Mouse (Mus musculus) CH12.LX (cell line): Measurements from ENCODE around the gene Galnt16. TPM values are rescaled to one million over a fixed set of nuclear protein-coding genes. Genes with fewer than 3 reads are reported as not detected.

Experiments used
- DNase-seq: peaks from one replicate; pipeline ENCODE4 v3.0.0-alpha.2; 2013; ENCODE audit errors: extremely low read depth
- H3K27ac ChIP-seq: 2 replicates; pipeline ENCODE4 v1.5.1; 2012; ENCODE audit warnings: low read depth, mild to moderate bottlenecking, control low read depth, moderate library complexity; ENCODE audit not compliant: insufficient read depth
- H3K27me3 ChIP-seq: replicated peaks from 2 replicates; pipeline ENCODE3; 2012; ENCODE audit warnings: inconsistent platforms
- H3K36me3 ChIP-seq, 2 experiments: replicated peaks in 1 of 2; 2 replicates each; pipeline versions ENCODE3 to v1.6.1; 2012; ENCODE audit warnings: inconsistent platforms in 1 of 2, low read length in 1 of 2, mild to moderate bottlenecking in 1 of 2, mixed read lengths in 1 of 2, moderate library complexity in 1 of 2; ENCODE audit not compliant: control insufficient read depth in 1 of 2, insufficient read depth in 1 of 2
- H3K4me1 ChIP-seq, 2 experiments: 2 replicates each; pipeline ENCODE4 v1.6.1; 2012; ENCODE audit warnings: inconsistent platforms in 1 of 2, moderate library complexity in 1 of 2; ENCODE audit not compliant: insufficient read depth in 2 of 2, control insufficient read depth in 1 of 2
- H3K4me2 ChIP-seq: 2 replicates; pipeline ENCODE4 v1.6.1; 2012; ENCODE audit warnings: low read depth, mild to moderate bottlenecking, control low read depth; ENCODE audit not compliant: poor library complexity, insufficient read depth, severe bottlenecking
- H3K4me3 ChIP-seq, 3 experiments: fragments of 150-350 bp in 1 of 3; sonication (generic) in 1 of 3; replicated peaks in 1 of 3; 2 replicates each; pipeline versions ENCODE3 to v1.5.1; 2011 to 2012; ENCODE audit warnings: low read depth in 2 of 3, low read length in 2 of 3, mild to moderate bottlenecking in 2 of 3, moderate library complexity in 2 of 3, control low read depth in 1 of 3, improper control_type of control experiment in 1 of 3, inconsistent platforms in 1 of 3, mixed read lengths in 1 of 3; ENCODE audit not compliant: poor library complexity in 1 of 3
- H3K79me2 ChIP-seq: replicated peaks from 2 replicates; pipeline ENCODE4 v1.6.1; 2012; ENCODE audit warnings: mild to moderate bottlenecking, moderate library complexity; ENCODE audit not compliant: control insufficient read depth, poor library complexity, insufficient read depth, severe bottlenecking; ENCODE audit errors: extremely low read depth
- H3K9ac ChIP-seq: 2 replicates; pipeline ENCODE4 v1.6.1; 2012; ENCODE audit warnings: low read depth, mild to moderate bottlenecking, control low read depth, moderate library complexity; ENCODE audit not compliant: insufficient read depth
- H3K9me3 ChIP-seq: replicated peaks from 2 replicates; pipeline ENCODE3; 2012; ENCODE audit warnings: low read length, inconsistent platforms, mixed read lengths
- BHLHE40 ChIP-seq: IDR thresholded peaks from 2 replicates; pipeline ENCODE4 v1.6.1; 2011; ENCODE audit warnings: mild to moderate bottlenecking, low read depth, low read length, improper control_type of control experiment
- CHD1 ChIP-seq: IDR thresholded peaks from 2 replicates; pipeline ENCODE4 v1.6.1; 2012; ENCODE audit warnings: low read depth, low read length, improper control_type of control experiment, inconsistent platforms
- CHD2 ChIP-seq: IDR thresholded peaks from 2 replicates; pipeline ENCODE4 v1.6.1; 2011; ENCODE audit warnings: low read length, improper control_type of control experiment
- E2F4 ChIP-seq: IDR thresholded peaks from 2 replicates; pipeline ENCODE4 v1.6.1; 2011; ENCODE audit warnings: low read depth, low read length, improper control_type of control experiment; ENCODE audit not compliant: insufficient replicate concordance
- ELF1 ChIP-seq: IDR thresholded peaks from 2 replicates; pipeline ENCODE4 v1.6.1; 2014; ENCODE audit warnings: low read depth, mild to moderate bottlenecking, inconsistent platforms, low read length, improper control_type of control experiment
- ETS1 ChIP-seq: conservative IDR thresholded peaks from 2 replicates; pipeline ENCODE4 v1.6.1; 2012; ENCODE audit warnings: low read depth, mild to moderate bottlenecking, inconsistent platforms, low read length, improper control_type of control experiment, moderate library complexity
- GABPA ChIP-seq: IDR thresholded peaks from 2 replicates; pipeline ENCODE4 v1.6.1; 2012; ENCODE audit warnings: low read depth, low read length, improper control_type of control experiment, inconsistent platforms; ENCODE audit not compliant: insufficient replicate concordance
- JUN ChIP-seq: IDR thresholded peaks from 2 replicates; pipeline ENCODE4 v1.6.1; 2011; ENCODE audit warnings: low read depth, mild to moderate bottlenecking, low read length, improper control_type of control experiment, moderate library complexity; ENCODE audit not compliant: insufficient read depth
- KAT2A ChIP-seq: IDR thresholded peaks from 2 replicates; pipeline ENCODE4 v1.6.1; 2012; ENCODE audit warnings: low read length, improper control_type of control experiment, inconsistent platforms; ENCODE audit not compliant: insufficient replicate concordance
- MAX ChIP-seq: IDR thresholded peaks from 2 replicates; pipeline ENCODE4 v1.6.1; 2011; ENCODE audit warnings: low read length, improper control_type of control experiment
- MAZ ChIP-seq: IDR thresholded peaks from 2 replicates; pipeline ENCODE4 v1.6.1; 2012; ENCODE audit warnings: low read depth, mild to moderate bottlenecking, inconsistent platforms, low read length, improper control_type of control experiment, moderate library complexity
- MEF2A ChIP-seq: IDR thresholded peaks from 2 replicates; pipeline ENCODE4 v1.6.1; 2014; ENCODE audit warnings: low read depth, mild to moderate bottlenecking, inconsistent platforms, low read length, improper control_type of control experiment, borderline replicate concordance
- POLR2A ChIP-seq: IDR thresholded peaks from 2 replicates; pipeline ENCODE4 v1.6.1; 2011; ENCODE audit warnings: low read depth, mild to moderate bottlenecking, improper control_type of control experiment, low read length
- RAD21 ChIP-seq: IDR thresholded peaks from 2 replicates; pipeline ENCODE4 v1.6.1; 2011; ENCODE audit warnings: low read depth, mild to moderate bottlenecking, low read length, improper control_type of control experiment, moderate library complexity
- SMC3 ChIP-seq: IDR thresholded peaks from 2 replicates; pipeline ENCODE4 v1.6.1; 2011; ENCODE audit warnings: low read depth, low read length, improper control_type of control experiment
- TCF12 ChIP-seq: IDR thresholded peaks from 2 replicates; pipeline ENCODE4 v1.6.1; 2014; ENCODE audit warnings: low read depth, mild to moderate bottlenecking, inconsistent platforms, low read length, improper control_type of control experiment
- UBTF ChIP-seq: IDR thresholded peaks from 2 replicates; pipeline ENCODE4 v1.6.1; 2012; ENCODE audit warnings: low read depth, mild to moderate bottlenecking, inconsistent platforms, low read length, improper control_type of control experiment, moderate library complexity
- USF2 ChIP-seq: conservative IDR thresholded peaks from 2 replicates; pipeline ENCODE4 v1.6.1; 2011; ENCODE audit warnings: low read depth, low read length, improper control_type of control experiment
- ZC3H11A ChIP-seq: IDR thresholded peaks from 2 replicates; pipeline ENCODE4 v1.6.1; 2012; ENCODE audit warnings: low read depth, mild to moderate bottlenecking, inconsistent platforms, low read length, improper control_type of control experiment
- ZKSCAN1 ChIP-seq: IDR thresholded peaks from 2 replicates; pipeline ENCODE4 v1.6.1; 2012; ENCODE audit warnings: low read depth, inconsistent platforms, low read length, improper control_type of control experiment, borderline replicate concordance
- ZMIZ1 ChIP-seq: IDR thresholded peaks from 2 replicates; pipeline ENCODE4 v1.6.1; 2012; ENCODE audit warnings: low read depth, mild to moderate bottlenecking, inconsistent platforms, low read length, improper control_type of control experiment
- ZNF384 ChIP-seq: IDR thresholded peaks from 2 replicates; pipeline ENCODE4 v1.6.1; 2012; ENCODE audit warnings: low read depth, low read length, improper control_type of control experiment, inconsistent platforms
- dilution Hi-C: fragments of 300-500 bp; cut with MboI; formaldehyde crosslinking; loops from 2 replicates; pipeline ENCODE4 v1.14.3; 2020; ENCODE audit warnings: low sequenced_read_pairs; ENCODE audit not compliant: extremely low pct_unique_long_range_greater_than_20kb, extremely low pct_ligation_motif_present
- in situ Hi-C: fragments of 300-500 bp; cut with MboI; formaldehyde crosslinking; loops from 3 replicates; pipeline ENCODE4 v1.14.3; 2019; ENCODE audit warnings: low sequenced_read_pairs, low pct_ligation_motif_present, low pct_unique_long_range_greater_than_20kb, mixed read lengths
- polyA plus RNA-seq: library from polyadenylated mRNA; unstranded; fragments of >175 nt; gene quantifications from 2 replicates; pipeline ENCODE4 v1.2.1, GENCODE M21; 2012; ENCODE audit warnings: low read depth; ENCODE audit not compliant: insufficient read length
- total RNA-seq, 2 experiments: library from RNA; depleted of rRNA; stranded (reverse); fragments of 300-350 nt in 1 of 2; fragments of >200 nt in 1 of 2; gene quantifications; 2 replicates each; pipeline ENCODE4 v1.2.3; 2012 to 2014

Gene Galnt16
- total and polyA plus RNA-seq, 3 experiments = not detected

- Histone ChIP-seq H3K36me3 (no peaks in the 10 kb centered on the region), H3K4me2 (no peak overlapping the region), H3K4me1 (no peaks in the 10 kb centered on the region), H3K27ac (no peak overlapping the region), H3K79me2 (no peaks in the 10 kb centered on the region), H3K9me3 (no peaks in the 10 kb centered on the region), H3K9ac (no peak overlapping the region), H3K27me3 (no peaks in the 10 kb centered on the region), H3K4me3 (no peak overlapping the region)
- no peak for TF ChIP-seq MAZ
- TF ChIP-seq BHLHE40 = no peak
- TF ChIP-seq USF2 = no peak
- TF ChIP-seq TCF12 = no peak
- TF ChIP-seq MEF2A = no peak
- no peak for TF ChIP-seq POLR2A
- no peak for TF ChIP-seq CHD2
- no peak for TF ChIP-seq CHD1
- no peak for TF ChIP-seq SMC3
- no peak for TF ChIP-seq MAX
- no peak for TF ChIP-seq ZKSCAN1
- no peak for TF ChIP-seq ZMIZ1
- TF ChIP-seq ZC3H11A = no peak
- TF ChIP-seq ETS1 = no peak
- TF ChIP-seq GABPA = no peak
- TF ChIP-seq KAT2A = no peak
- no peak for TF ChIP-seq ELF1
- in situ Hi-C loops (no loop called here), dilution Hi-C loops (no loop called here)
- DNase-seq = no peak
These were observed 35.1 kb downstream of the Galnt16 start for GRCm38 (mm10) chr12:80553157-80553556.

GRCm38 (mm10) chr12:80554312-80554711 is 36.2 kb downstream of the Galnt16 start:
- no peaks in the 10 kb centered on the region for H3K36me3 ChIP-seq
- H3K27me3 ChIP-seq = no peaks in the 10 kb centered on the region
- in situ Hi-C loops = no loop called here
- H3K9me3 ChIP-seq = no peaks in the 10 kb centered on the region
- TF ChIP-seq CHD2 (no peak), KAT2A (no peak), RAD21 (no peak), POLR2A (no peak), UBTF (no peak), MEF2A (no peak), ZNF384 (no peak), BHLHE40 (no peak), ETS1 (no peak), JUN (no peak), E2F4 (no peak)
- TF ChIP-seq, all 38 proteins: peak for 0
- DNase-seq = no peak
- Histone ChIP-seq H3K4me1 (no peaks in the 10 kb centered on the region), H3K79me2 (no peaks in the 10 kb centered on the region), H3K27ac (no peak overlapping the region), H3K4me2 (no peak overlapping the region), H3K9ac (no peak overlapping the region), H3K4me3 (no peak overlapping the region)
- dilution Hi-C loops = no loop called here
